Mouse (Mus musculus) adrenal gland, postnatal 4 days (tissue): Measurements from ENCODE around the gene Abcc2. TPM values are rescaled to one million over a fixed set of nuclear protein-coding genes. Genes with fewer than 3 reads are reported as not detected.

Experiments used
- DNase-seq, 2 experiments: peaks; one replicate each; pipeline ENCODE4 v3.0.0; 2021 to 2022; ENCODE audit warnings: low spot score in 2 of 2, mixed read lengths in 2 of 2
- long read RNA-seq, 2 experiments: library from polyadenylated mRNA; stranded (forward); transcript quantifications; one replicate each; pipeline ENCODE4 v2.0.0; 2021
- total RNA-seq, 2 experiments: library from RNA; stranded (reverse); gene quantifications; 2 replicates each; pipeline ENCODE4 v1.2.3; 2021

The Abcc2 gene
- 1 to 10 TPM; 2.6 to 9.8 TPM for total RNA-seq
- long read RNA-seq, experiment 1, full-length matches to known transcripts, result 1 of 1 reads
- long read RNA-seq, experiment 1, partial matches to known transcripts, result 0 of 1 reads
- long read RNA-seq, experiment 1, other reads (novel, unspliced or antisense), result 0 of 1 reads
- long read RNA-seq, experiment 2, partial matches to known transcripts, result 0 of 2 reads
- long read RNA-seq, experiment 2, other reads (novel, unspliced or antisense), result 1 of 2 reads

DNA sequence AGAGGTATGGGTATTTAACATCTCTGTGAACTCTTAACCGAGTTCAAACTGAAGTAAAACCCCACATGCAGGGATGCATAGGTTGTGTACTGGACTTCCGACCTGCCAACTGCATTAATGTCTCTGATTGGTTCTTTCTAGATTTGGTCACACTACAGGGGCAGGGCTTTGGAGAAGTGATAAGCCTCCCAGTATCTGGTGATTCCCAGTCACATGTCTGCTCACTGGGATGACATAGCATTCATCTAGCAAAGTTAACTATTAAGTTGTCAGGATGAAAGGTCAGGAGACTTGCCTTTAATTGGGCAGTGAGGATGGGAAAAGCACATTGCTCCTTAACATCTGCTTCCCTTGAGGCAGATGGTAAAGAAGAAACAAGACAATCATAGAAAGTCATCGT lies at the start of gene Abcc2:
TSS of gene Abcc2 (plus strand) at position 213 of the 400 bp plus-strand sequence.
- DNase-seq, result no peak

DNA sequence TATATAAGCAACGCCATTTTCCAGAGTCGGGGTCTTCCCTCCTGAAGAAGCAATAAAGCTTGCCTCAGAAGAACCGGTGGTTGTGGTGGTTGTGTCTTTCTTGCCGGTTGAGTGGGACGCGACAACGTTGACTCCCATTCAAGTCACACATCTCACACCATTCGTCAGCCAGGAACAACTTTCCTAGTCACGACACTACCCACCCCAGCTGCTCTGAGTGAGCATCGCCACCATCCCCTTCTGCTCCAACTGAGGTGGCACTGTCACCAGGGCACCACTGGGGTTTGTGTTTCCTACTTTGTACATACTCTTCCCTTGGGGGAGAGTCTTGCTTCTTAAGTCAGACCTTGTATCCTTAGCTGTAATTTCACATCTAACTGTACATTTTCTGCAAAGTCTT lies 43.6 kb upstream of the Abcc2 start:
- DNase-seq, result no peak

DNA sequence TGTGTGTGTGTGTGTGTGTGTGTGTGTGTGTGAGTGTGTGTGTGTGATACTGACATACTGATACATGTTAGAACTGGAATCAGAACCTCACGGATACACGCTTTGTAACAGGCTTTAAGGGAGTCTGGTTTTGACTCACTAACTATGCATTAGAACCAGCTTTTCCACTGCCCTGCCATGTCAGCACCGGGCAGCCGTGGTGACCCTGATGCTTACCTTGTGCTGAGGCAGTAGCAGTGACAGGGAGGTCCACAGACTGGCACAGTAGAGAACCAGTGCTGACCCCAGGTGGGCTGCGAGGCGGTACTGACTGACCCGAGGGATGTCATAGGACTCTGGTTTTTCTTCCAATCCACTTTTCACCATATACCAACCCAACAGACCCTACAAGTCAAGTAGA lies 38.6 kb upstream of the Abcc2 start:
- no peak for DNase-seq

DNA sequence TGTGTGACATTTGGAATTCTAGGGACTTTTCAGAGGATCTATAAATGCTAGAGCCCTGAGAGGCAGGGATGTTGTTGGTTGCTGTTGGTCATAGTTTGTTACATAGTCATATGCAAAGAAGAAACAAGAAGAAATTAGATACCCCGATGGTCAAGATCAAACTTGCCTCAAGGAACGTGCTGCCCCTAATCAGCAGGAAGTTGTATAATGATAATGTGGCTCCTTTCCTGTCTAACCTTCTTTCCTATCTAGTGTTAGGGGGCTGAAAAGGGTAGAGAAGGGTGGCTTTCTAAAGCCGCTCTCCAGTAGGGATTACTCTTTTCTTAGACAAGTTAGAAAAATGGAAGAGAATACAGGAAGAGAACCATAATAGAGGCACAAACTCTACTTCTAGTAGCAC lies 36.3 kb upstream of the Abcc2 start:
- no peak for DNase-seq

DNA sequence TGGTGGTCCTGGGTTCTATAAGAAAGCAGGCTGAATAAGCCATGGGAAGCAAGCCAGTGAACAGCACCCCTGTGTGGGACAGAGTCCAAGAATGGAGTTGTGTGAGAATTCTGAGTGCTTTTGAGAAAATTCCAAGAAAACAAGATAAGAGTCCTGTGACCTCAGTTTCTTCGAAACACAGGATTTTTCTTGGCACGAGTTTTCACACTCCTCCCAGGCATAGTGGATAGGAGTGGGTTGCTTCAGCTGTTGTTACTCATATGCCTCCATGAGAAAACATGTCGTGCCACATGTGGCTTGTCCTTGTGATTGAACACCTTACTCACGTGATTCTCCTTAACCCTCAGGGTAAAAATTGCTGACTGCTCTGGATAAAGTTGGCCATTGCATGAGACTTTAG lies 34.1 kb upstream of the Abcc2 start:
- no peak for DNase-seq

DNA sequence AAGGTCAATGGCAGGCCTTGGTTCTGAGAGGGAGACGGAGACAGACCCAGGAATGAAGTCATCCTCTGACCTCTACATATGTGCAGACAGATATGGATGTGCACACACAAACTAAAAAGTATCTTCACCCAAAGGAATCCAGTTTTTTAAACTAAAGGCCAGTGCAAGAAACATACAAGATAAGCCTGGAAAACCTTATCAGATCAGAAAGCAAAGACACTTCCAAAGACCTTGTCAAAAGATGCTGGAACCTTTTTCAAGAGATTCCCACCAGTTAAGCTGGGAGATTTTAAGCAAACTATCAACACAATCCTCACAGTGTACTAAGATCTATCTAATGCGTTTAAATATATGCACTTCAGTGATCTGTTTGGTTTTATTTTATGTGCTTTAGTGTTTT lies 32.0 kb upstream of the Abcc2 start:
- no peak for DNase-seq

DNA sequence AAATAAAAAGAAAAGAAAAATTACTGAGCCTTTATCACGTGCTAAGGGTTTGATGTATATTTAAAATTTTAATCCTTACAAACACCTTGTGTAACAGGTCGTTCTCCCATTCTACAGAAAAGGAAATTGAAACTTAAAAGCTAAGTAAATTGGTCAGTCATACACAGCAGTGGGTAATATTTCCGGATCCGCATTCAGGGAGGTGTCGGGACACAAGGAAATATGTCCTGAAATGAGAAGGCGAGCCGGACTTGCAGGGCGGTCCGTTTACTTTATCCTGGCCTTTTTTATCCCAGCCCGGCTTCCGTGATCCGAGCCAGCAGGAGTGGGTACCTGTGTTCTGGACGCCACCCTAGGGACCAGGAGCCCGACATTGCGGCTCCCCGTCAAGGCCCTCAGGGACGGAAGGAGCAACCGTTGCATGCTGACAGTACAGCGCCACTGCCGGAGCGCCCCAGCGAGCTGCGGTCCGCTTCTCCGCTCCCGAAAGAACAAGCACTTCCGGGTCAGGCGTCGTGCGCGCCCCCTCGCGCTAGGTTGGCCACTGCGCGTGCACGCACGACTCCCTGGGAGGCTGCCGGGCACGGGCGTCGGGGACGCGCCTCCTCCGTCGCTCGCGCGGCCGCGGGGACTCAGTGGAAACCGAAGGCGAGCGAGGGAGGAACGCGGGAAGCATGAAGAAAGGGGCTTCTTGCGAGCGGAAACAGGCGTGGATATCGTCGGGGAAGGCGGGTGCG lies 29.3 kb upstream of the Abcc2 start, which contains the start of the genes Cutc and Cox15:
TSS of gene Cutc (plus strand) at position 508 of the 737 bp plus-strand sequence.
TSS of gene Cox15 (minus strand) at position 512 of the 737 bp plus-strand sequence.
- peak; percentile 94 to 98 for DNase-seq

DNA sequence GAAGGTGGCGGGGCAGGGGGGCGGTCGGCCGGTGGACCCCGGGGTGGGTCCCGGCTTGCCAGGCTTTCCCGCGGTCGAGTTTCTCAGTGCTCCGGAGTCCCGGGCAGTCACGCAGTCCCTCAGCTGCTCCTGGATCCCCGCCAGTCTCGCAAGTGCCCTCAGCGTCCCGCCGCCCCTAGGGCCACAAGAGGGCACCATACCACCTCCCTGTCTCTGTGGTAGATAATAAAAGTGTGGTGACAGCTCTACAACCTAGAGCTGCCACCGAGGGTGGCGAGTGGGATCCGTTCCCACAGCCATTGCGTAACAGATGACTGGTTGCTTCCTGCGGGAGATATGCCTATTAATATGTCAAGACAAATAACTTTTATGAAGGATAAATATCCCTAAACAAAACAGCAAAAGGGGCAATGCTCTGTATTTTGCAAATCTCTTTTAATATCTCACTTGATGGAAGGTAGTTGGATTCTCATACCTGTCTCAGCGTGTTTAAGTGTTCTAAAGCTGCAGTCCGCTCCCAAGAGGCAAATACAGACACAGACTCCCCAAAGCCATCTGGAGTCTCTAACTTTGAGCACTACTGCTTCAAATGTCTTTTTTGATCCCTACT lies 28.7 kb upstream of the Abcc2 start:
- peak; percentile 82 to 85 for DNase-seq

DNA sequence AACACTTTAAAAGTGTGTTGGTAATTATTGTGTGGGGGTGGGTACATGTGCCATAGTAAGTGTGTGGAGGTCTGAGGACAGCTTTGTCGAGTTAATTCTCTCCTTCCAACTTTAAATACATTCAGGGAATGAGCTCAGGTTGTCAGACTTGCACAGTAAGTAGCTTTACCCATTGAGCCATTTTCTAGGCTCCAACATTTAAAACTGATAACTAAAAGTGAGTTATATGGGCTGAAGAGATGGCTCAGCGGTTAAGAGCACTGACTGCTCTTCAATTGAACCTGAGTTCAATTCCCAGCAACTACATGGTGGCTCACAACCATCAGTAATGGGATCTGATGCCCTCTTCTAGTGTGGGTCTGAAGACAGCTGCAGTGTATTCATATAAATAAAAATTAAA lies 27.8 kb upstream of the Abcc2 start:
- no peak for DNase-seq

DNA sequence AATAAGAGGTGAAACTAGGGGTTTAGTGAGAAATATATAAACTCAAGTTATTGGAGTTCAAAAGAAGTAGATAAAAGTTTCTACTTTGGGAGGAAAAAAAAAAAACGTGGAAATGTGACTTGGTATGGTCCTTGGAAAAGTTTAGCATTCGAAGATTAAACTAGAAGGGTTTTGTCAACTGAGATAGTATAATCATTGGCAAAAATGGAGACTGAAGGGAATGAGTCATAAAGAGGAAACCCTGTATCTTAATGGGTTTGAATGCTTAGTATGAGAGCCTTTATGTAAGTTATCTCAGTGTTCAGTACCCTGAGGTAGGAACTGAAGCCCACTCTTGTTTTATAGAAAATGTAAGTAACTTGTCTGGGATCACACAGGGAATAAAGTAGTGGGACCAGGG lies 27.1 kb upstream of the Abcc2 start:
- no peak for DNase-seq

DNA sequence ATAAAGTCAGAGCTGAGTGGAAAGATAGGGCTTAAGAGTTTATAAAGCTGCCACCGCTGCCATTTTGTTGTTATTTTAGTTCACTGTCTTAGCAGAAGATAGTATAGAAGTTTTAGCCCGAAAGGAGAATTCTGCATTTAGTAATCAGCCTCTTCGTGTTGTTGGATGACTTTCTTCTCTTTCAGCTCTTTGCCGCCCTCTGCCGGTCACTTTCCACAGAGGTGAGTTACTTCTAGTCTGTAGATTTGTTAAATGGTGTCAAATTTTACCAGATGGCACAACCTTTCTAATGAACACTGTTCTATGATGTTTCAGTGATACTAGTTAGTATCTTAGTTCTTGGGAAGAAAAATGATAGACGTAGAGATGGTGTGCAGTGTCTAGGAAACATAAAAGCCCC lies 21.5 kb upstream of the Abcc2 start:
- DNase-seq, result peak; percentile 30 to 55

DNA sequence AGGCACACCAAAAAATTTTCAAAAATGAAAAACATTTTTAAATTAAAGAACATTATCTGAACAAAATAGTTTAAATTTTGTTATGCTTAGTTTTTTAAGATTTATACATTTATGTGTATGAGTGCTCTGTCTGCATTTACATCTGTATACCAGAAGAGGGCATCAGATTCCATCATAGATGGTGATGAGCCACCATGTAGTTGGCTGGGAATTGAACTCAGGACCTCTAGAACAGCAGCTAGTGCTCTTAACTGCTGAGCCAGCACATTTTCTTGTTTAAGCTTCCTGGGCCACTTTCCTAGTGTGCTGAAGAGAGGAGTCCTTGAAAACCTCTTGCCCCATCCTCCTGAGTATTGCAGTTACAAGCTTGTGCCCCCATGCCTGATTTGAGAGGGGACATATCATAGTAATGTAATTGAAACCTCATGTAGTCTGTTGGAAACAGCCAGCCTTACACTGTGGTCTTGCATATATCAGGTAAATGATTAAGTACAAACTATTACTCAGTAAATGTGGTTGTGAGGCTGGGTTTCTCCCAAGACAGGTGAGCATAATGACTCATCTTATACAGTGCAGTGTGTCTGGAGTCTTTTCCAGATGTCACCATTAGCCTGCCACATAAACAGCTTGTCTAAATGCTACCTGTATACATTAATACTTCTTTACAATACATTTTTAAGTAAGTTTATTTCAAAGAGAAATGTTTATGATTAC lies 20.3 kb upstream of the Abcc2 start:
- DNase-seq, result no peak

DNA sequence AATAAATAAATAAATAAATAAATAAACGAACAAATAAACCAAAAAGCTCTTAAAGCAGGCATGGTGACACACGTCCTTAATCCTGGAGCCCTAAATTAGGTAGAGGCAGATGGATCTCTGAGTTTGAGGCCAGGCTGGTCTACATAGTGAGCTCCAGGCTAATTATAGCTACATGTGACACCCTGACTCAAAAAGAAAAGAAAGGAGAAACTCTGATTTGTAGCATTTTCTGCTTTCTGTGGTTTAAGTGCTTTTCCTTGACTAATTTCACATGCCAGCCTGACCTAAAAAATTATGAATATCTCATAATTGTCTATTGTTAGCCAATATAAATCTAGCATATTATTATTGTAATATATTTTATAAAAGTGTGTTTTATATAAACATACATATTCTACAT lies 19.6 kb upstream of the Abcc2 start:
- no peak for DNase-seq

DNA sequence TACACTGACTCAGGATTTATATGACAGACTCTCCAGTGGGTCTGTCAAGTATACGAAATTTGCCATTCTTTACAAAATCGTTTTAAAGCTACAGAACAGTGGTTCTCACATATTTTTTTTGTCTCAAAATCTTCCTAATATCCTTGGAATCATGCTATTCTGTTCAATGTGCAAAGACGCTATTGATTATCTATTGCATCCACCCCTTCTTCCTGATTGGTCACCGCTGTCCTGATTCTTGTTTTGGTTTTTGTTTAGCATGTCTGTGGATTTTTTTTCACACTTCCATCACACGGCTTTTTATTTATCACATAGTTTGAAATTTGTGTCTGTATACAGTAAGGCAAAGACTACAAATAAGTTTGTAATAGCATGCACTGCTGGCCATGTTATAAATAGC lies 15.5 kb upstream of the Abcc2 start:
- no peak for DNase-seq

DNA sequence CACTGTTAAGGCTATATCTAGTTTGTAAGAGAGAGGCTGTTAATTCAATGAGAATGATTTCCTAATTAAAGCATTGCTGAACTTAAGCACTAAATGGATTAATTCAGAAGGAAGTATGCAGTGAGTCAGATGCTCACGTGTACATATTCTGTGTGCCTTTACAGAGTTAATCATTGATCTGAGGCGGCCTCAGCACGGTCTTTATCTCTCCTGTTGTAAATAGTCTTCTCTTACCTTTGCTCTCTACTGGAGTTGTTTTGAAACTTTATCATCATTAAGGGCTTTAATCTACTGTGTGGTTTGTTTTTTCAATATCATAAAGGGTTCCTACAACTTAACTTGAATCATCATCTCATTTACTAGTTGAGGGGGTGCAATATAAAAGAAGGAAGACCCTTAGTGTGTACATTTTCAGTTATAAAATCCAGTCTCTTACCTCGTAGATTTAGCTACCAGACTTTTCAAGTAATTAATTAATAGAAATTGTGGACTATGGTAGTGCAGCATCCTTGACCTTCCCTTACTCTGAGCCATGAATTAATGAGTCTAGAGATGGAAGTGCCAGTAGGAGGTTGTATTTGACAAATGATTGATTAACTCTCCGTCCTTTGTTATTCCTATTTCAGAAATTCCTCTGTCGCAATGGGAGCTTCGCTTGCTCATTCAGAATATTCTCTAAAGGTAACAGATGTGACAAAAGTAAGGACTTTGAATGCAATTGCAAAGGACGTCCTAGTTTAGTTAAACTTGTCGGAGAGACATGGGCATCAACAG lies 14.3 kb upstream of the Abcc2 start:
- DNase-seq, result no peak

DNA sequence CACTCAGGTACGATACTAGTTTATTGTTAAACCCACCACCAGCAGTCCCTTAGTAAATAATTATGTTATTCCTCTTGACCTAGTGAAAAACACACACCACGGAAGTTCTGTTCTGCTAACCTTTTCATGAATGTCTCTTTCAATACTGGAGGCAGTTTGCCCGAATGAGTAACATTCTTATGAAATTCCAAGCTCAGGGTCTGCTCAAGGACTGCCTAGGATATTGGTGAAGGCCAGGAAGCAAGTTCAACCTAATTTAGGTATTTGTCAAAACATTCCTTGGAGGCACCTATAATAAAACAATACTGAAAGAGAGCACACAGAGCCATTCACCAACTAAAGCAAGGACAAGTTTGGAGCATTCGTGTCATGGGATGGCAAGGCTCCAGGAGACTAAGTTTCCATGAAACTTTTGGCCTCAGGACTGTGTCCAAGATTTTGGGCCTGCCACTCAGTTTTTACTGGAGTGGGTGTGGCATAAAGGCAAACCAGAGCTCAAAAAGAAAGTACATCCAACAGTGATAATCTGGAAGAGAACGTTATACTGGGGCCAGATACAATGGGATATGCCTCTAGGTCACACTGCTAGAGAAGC lies 12.5 kb upstream of the Abcc2 start:
- no peak for DNase-seq

DNA sequence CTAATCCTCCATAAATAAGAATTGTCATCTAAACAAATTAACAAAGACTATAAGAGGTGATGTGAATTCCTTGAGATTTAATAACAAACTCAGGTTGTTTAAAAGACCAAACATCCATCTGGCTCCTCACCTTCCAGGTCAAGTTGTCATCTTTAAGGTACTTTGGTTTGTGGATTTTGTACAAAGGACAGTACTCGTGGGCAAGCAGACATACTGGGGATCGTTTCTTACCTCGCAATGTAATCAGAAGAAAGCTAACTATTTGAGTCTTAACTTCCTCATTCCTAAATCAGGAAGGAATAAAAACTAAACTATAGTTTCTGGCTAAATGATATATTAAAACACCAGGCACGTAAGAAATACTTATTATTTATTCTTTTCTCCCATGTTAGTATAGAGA lies 11.4 kb upstream of the Abcc2 start:
- DNase-seq, result no peak

DNA sequence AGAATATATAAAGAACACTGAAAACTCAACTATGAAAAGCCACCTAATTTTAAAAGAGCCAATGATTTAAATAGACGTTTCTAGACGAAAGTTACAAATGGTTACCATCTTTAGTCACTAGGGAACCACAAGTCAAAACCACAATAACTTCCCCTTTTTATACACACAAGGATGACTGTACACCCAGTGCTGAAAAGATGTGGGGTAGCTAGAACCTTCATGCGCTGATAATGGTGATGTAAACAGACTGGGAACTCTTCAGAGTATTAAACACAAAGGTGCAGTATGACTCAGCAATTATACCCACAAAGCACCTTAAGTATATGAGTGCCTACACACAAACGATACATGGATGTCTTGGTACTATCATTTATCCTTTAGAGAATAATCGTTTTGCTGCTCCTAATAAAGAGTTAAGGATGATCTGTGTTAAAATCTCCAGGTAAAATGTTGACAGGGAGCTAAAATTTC lies 10.5 kb upstream of the Abcc2 start:
- no peak for DNase-seq

DNA sequence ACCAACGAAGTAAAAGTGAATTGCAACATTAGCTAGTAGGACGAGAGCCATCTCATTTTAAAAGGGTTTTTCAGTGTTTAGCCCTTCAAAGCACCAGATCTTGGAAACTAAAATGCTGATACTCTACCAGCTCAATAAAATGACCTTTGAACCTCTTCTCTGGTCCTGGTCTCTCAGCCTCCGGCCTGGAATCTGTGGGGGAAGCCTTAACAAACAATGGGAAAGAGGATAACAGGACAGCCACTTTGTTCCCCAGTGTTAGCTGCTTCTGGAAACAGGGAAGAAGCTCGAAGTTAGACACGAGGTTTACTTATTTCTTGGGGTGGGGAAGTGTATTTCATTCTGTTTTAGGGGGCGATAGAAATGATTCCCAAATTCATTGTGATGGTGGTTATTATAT lies 9.7 kb upstream of the Abcc2 start:
- no peak for DNase-seq

DNA sequence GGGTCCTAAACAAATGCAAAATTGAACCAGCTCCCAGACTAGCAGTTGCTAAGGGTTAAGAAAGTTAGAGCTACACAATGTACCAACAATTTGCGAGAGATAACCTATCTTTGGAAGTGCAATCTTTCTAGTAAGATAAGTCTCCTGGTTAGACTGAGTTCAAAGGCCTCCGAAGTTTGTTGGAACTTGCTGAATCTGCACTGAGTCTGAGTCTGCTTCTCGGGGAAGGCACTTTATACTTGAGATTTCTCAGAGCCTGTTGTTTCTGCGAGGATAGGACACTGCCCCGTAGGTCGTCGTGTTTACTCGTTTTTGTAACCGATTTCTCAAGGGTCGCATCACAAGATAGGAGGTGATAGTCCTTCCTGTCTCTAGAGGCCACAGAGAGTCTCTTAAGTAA lies 6.6 kb upstream of the Abcc2 start:
- no peak for DNase-seq

DNA sequence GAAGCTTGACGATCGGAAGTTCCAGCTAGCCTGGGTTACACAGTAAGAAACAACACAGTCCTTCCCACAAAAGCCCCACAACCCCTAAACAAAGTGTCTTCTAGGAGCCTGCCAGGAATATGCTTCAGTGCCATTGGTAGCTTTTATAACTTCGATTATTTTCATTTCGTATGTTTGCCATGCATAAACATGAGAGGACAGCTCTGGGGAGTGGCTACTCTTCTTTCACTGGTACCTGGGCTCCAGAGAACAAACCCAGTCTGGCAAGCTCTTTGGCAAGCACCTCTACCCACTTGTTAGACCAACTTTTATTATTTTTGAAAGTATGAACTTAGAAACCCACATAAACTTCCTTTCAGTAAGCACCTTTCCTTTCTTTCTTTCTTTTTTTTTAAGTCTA lies 5.4 kb upstream of the Abcc2 start:
- no peak for DNase-seq
